Mouse (Mus musculus): ENCODE data around the gene Gm10134. TPM values are rescaled to one million over a fixed set of nuclear protein-coding genes. Genes with fewer than 3 reads are reported as not detected.

Gm10134 gene
- 1.5 and 1.9 TPM in 2 replicates for polyA plus RNA-seq (2015; fragmentation: Nextera tagmentation; extraction: Ambion mirVana)

GRCm38 (mm10) chr2:28505795-28506194, at the start of gene Gm10134:
Gene Gm10134, plus strand, starts transcription at chr2:28506095.
- TF ChIP-seq EP300 (IDR thresholded peaks at IDR 0.05; ENCODE audit: low read depth) (no peak), CTCF (IDR thresholded peaks at IDR 0.05; ENCODE audit: low read depth) (no peak)
- Histone ChIP-seq H3K27me3 (ENCODE audit: insufficient read depth, low read length) (0 out of 2 replicates have a peak, but pooled peaks cover 2% of the 10 kb centered on the region), H3K4me1 (ENCODE audit: insufficient read depth) (no peaks in the 10 kb centered on the region), H3K4me2 (ENCODE audit: low read depth, low read length) (no peak within 1 kb of the TSS), H3K36me3 (replicated peaks; ENCODE audit: insufficient read depth, low read length) (no peaks in the 10 kb centered on the region), H3K27ac (ENCODE audit: low read depth) (no peak within 1 kb of the TSS), H3K4me3 (ENCODE audit: low read depth, low read length) (no peak within 1 kb of the TSS), H3K9me3 (ENCODE audit: low read length) (no peaks in the 10 kb centered on the region), H3K9ac (replicated peaks) (no peak within 1 kb of the TSS)
- ATAC-seq: no peak
- WGBS (ENCODE audit: insufficient replicate concordance): 58% methylated on average over 3 of the region's 3 CpGs
- no peak for DNase-seq

- no peak for TF ChIP-seq EP300 (IDR thresholded peaks at IDR 0.05; ENCODE audit: low read depth)
- 79% methylated on average over 1 of the region's 1 CpGs for WGBS (ENCODE audit: insufficient replicate concordance)
- no peak for ATAC-seq
Measured at GRCm38 (mm10) chr2:28456616-28457015, 49.3 kb upstream of the Gm10134 start.

GRCm38 (mm10) chr2:28463919-28464318, 42.0 kb upstream of the Gm10134 start:
- H3K27ac ChIP-seq (ENCODE audit: low read depth): no peak overlapping the region
- no peaks in the 10 kb centered on the region for H3K36me3 ChIP-seq (replicated peaks; ENCODE audit: insufficient read depth, low read length)
- no peak for ATAC-seq
- H3K4me2 ChIP-seq (ENCODE audit: low read depth, low read length): no peak overlapping the region
- DNase-seq: peak; percentile 59
- H3K9me3 ChIP-seq (ENCODE audit: low read length): no peaks in the 10 kb centered on the region
- 46% methylated on average over 3 of the region's 3 CpGs for WGBS (ENCODE audit: insufficient replicate concordance)
- no peak overlapping the region for H3K4me3 ChIP-seq (ENCODE audit: low read depth, low read length)
- H3K27me3 ChIP-seq (ENCODE audit: insufficient read depth, low read length): peaks cover 3% of the 10 kb centered on the region; the same call in 1 of the 2 replicates
- peaks cover 15% of the 10 kb centered on the region for H3K4me1 ChIP-seq (ENCODE audit: insufficient read depth)
- H3K9ac ChIP-seq (replicated peaks): no peak overlapping the region
- TF ChIP-seq CTCF (IDR thresholded peaks at IDR 0.05; ENCODE audit: low read depth): peak; percentile 74
- no peak for TF ChIP-seq EP300 (IDR thresholded peaks at IDR 0.05; ENCODE audit: low read depth)

More at GRCm38 (mm10) chr2:28456616-28457015, 49.3 kb upstream of the Gm10134 start:
- Histone ChIP-seq H3K9me3 (ENCODE audit: low read length) (no peaks in the 10 kb centered on the region), H3K27me3 (ENCODE audit: insufficient read depth, low read length) (no peaks in the 10 kb centered on the region), H3K36me3 (replicated peaks; ENCODE audit: insufficient read depth, low read length) (no peaks in the 10 kb centered on the region), H3K27ac (ENCODE audit: low read depth) (no peak overlapping the region), H3K4me3 (ENCODE audit: low read depth, low read length) (no peak overlapping the region), H3K4me1 (ENCODE audit: insufficient read depth) (no peaks in the 10 kb centered on the region), H3K9ac (replicated peaks) (no peak overlapping the region), H3K4me2 (ENCODE audit: low read depth, low read length) (no peak overlapping the region)
- DNase-seq: no peak

- Histone ChIP-seq H3K9ac (replicated peaks) (no peak overlapping the region), H3K36me3 (replicated peaks; ENCODE audit: insufficient read depth, low read length) (peaks cover 8% of the 10 kb centered on the region), H3K4me2 (ENCODE audit: low read depth, low read length) (no peak overlapping the region), H3K9me3 (ENCODE audit: low read length) (no peaks in the 10 kb centered on the region), H3K27ac (ENCODE audit: low read depth) (no peak overlapping the region), H3K4me1 (ENCODE audit: insufficient read depth) (peaks cover 16% of the 10 kb centered on the region), H3K4me3 (ENCODE audit: low read depth, low read length) (no peak overlapping the region), H3K27me3 (ENCODE audit: insufficient read depth, low read length) (peaks cover 3% of the 10 kb centered on the region; the same call in 1 of the 2 replicates)
- DNase-seq: no peak
- WGBS (ENCODE audit: insufficient replicate concordance): 83% methylated on average over 9 of the region's 9 CpGs
- no peak for ATAC-seq
- TF ChIP-seq EP300 (IDR thresholded peaks at IDR 0.05; ENCODE audit: low read depth) (no peak), CTCF (IDR thresholded peaks at IDR 0.05; ENCODE audit: low read depth) (no peak)
Measured at GRCm38 (mm10) chr2:28464919-28465318, 41.0 kb upstream of the Gm10134 start.

- DNase-seq (peak; percentile 63), ATAC-seq (peak; percentile 38; the same call in 1 of the 2 replicates)
- Histone ChIP-seq H3K27ac (ENCODE audit: low read depth) (no peak within 1 kb of the TSS), H3K4me2 (ENCODE audit: low read depth, low read length) (peak within 1 kb of the TSS; percentile 61), H3K9ac (replicated peaks) (no peak within 1 kb of the TSS), H3K27me3 (ENCODE audit: insufficient read depth, low read length) (peaks cover 3% of the 10 kb centered on the region; the same call in 1 of the 2 replicates), H3K9me3 (ENCODE audit: low read length) (no peaks in the 10 kb centered on the region), H3K4me3 (ENCODE audit: low read depth, low read length) (no peak within 1 kb of the TSS), H3K4me1 (ENCODE audit: insufficient read depth) (peaks cover 16% of the 10 kb centered on the region), H3K36me3 (replicated peaks; ENCODE audit: insufficient read depth, low read length) (peaks cover 10% of the 10 kb centered on the region)
- TF ChIP-seq CTCF (IDR thresholded peaks at IDR 0.05; ENCODE audit: low read depth) (no peak), EP300 (IDR thresholded peaks at IDR 0.05; ENCODE audit: low read depth) (no peak)
- WGBS (ENCODE audit: insufficient replicate concordance): 6% methylated on average over 25 of the region's 25 CpGs
Measured at GRCm38 (mm10) chr2:28465836-28466518, 39.9 kb upstream of the Gm10134 start, which contains the start of gene 1700007K13Rik. Gene 1700007K13Rik, minus strand, starts transcription at chr2:28466332.

GRCm38 (mm10) chr2:28467860-28468485, 37.9 kb upstream of the Gm10134 start, which contains the start of gene Mrps2:
Gene Mrps2, plus strand, starts transcription at chr2:28468066.
- peak within 1 kb of the TSS; percentile 91 for H3K4me2 ChIP-seq (ENCODE audit: low read depth, low read length)
- 1% methylated on average over 52 of the region's 52 CpGs for WGBS (ENCODE audit: insufficient replicate concordance)
- peak; percentile 92 for ATAC-seq
- H3K27ac ChIP-seq (ENCODE audit: low read depth): no peak within 1 kb of the TSS
- peaks cover 3% of the 10 kb centered on the region; the same call in 1 of the 2 replicates for H3K27me3 ChIP-seq (ENCODE audit: insufficient read depth, low read length)
- TF ChIP-seq EP300 (IDR thresholded peaks at IDR 0.05; ENCODE audit: low read depth) (no peak), CTCF (IDR thresholded peaks at IDR 0.05; ENCODE audit: low read depth) (peak; percentile 89)
- H3K4me1 ChIP-seq (ENCODE audit: insufficient read depth): peaks cover 16% of the 10 kb centered on the region
- peak within 1 kb of the TSS; percentile 88 for H3K9ac ChIP-seq (replicated peaks)
- H3K4me3 ChIP-seq (ENCODE audit: low read depth, low read length): peak within 1 kb of the TSS; percentile 75
- no peaks in the 10 kb centered on the region for H3K9me3 ChIP-seq (ENCODE audit: low read length)
- DNase-seq: peak; percentile 88
- H3K36me3 ChIP-seq (replicated peaks; ENCODE audit: insufficient read depth, low read length): peaks cover 14% of the 10 kb centered on the region
